Mouse (Mus musculus) CD4-positive, CD25-positive, alpha-beta regulatory T cell, adult 4 months (primary cell): ENCODE data around the gene Atxn1. TPM values are rescaled to one million over a fixed set of nuclear protein-coding genes. Genes with fewer than 3 reads are reported as not detected.
A peak's percentile ranks its signal among the peaks of the same experiment; 100 is the strongest.

Experiments
- ATAC-seq: one replicate; pipeline ENCODE4 v1.8.0; 2017
- polyA plus RNA-seq, 2 experiments: library from polyadenylated mRNA; unstranded; fragments of 100-300 nt; shearing (Covaris generic); gene quantifications; one replicate each; pipeline ENCODE4 v1.2.1; 2017

Atxn1 gene
- polyA plus RNA-seq, 2 experiments from 2014 or later, result 26.0 to 31.6 TPM

DNA sequence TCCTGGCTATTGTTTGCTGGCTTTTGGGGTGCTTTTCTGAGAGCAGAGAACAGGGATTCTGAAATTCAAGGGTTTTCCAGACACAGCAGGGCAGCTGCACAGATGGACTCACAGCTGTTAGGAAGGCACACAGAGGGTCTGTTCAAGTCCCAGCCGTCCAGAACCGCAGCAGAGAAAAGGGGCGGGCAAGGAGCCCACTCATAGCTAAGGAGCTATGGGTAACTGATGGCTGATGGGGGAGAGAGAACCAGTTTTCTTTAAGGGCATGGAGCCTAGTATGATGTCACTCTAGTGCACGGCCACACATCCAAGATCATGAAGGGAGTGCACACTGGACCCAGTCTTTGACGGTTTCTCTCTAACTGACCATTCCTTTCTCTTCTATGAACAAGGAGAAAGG is 200.5 kb downstream of the Atxn1 start:
- ATAC-seq, result no peak

DNA sequence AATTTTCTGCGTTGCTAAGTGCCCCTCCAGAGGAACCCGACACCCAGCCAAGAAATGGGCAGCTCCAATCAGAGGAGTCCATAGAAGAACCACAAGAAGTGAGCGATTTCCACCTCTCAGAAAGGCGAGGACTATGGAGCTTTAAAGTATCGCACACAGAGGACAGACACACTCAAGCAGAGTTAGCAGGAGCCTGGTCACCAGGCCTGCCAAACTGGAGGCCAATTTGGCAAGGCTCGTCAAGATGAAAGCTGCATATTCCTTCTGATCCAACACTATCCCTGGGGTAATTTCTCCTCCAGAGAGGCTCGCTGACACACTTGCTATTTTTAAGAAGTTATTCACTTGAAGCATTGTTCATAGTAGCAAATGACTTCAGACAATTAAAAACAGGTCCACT is 202.5 kb downstream of the Atxn1 start:
- ATAC-seq, result no peak

DNA sequence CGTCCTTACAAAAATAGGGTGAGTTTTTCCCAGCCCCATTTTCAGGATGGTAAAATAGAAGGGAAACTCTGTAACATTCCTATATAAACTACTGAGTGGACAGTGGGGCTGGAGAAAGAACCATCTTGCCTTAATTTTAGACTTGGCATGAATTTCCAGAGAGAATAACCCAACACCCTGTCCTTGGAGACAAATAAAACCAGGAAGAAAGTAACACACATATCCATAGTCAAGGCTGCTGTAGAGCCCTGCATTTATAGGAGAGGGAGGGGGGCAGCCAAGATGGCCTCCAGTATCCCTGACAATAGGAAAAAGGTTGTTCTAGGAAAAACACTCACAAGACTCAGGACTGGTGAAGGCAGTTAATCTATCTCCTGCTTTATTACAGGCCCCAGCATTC is 210.3 kb downstream of the Atxn1 start:
- no peak for ATAC-seq

DNA sequence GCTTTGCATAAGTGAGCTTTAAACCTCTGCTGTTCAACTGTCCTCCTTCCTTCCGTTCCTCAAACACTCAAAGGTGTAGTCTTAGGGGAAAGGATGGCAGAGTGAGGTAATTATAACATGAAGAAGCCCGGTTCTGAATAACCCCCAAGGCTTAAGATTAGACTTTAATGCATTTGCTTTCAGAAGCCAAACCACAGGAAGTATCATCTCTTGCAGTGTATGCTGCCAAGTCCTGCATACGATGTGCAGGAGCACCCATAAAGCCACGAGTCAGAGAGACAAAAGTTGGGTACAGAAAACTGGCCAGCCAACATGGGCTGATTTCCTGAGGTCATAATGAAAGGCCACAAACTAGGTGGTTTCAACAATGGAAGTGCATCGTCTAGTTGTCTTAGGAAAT is 212.3 kb downstream of the Atxn1 start:
- ATAC-seq, result peak; percentile 61

DNA sequence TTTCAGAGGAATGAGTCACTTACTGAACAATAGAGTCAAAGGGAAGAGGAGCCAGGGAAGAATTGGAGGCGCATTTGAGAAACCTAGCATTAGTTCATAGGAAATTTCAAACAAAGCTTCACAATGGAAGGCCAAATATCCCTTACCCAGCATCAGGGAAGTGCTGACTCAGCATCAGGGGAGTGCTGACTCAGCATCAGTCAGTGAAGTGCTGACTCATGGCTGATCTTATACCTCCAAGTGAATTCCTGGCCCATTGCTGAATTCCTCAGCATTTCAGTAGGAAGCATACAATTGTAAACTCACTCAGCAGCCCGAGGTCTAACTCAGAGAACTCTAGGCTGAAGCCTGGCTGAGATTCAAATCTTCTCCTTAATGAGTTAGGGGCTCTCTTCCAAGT is 213.6 kb downstream of the Atxn1 start:
- ATAC-seq, result no peak

DNA sequence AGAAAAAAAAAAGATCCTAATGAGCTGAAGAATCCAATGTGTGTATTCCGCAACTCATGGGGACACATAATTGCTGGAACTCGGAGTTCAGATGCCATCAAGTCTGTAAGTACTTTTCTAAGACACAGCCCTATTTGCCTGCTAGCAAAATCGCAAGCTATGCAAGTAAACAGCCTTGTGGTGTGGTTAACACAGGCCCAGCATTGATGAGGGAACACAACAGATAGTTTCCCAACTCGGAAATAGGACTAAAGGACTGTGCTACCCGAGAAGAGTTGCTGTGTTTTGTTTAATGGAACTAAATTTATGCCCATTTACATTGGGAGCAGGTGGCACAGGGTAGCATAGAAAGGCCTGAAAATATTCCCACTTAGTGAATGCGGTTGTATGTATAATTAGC is 214.2 kb downstream of the Atxn1 start:
- ATAC-seq, result no peak

DNA sequence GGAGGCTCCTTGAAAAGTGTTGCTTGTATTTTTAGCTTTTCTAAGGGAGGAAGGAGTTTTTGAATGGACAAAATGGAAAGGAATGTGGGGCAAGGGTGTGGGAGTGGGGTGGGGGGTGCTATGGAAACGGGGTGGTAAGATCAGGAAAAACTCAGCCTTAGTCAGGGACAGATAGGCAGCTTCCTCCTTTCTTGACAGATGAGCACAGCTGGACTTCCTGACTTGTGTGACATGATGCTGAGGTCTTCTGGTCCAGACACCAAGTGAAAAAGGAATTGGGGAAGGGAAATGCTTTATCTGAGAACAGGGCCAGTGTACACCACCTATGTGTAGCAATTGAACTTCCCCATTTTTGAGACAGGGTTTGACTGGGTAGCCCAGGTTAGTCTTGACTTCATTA is 214.9 kb downstream of the Atxn1 start:
- ATAC-seq, result no peak

DNA sequence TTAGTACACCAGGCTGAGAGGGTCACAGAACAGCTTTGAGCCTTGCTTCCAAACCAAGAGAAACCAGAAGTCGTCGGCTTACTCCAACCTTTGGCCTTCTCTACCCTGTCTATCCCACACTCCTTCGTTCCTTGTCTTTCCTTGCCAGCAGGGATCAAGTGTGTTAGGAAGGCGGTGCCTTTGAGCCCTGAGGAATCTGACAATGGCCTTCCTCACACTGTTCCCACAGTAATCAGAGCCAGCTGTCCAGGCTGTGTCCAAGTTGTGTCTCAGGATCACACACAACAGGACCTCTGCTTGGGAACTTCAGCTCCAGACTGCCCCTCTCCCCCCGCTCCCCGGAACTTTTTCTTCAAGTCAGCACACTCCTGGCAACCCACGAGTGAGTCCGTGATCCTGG is 215.6 kb downstream of the Atxn1 start:
- ATAC-seq, result no peak

DNA sequence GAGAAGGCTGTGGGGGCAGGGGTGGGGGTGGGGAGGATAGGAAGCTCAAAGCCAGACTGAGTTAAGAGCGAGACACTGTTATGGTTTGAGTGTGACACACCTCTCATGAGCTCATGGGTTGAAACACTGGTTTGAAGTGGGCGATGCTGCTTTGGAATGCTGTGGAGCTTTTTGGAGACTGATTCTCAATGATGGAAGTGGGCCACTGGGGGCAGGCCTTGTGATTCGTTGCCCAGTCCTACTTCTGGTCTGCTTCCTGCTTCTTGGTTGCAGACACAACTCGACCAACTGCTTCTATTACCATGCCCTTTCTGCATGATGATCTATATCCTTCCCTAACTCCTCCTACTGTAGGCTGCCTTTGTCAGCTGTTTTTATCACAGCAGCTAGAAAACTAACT is 216.1 kb downstream of the Atxn1 start:
- no peak for ATAC-seq

DNA sequence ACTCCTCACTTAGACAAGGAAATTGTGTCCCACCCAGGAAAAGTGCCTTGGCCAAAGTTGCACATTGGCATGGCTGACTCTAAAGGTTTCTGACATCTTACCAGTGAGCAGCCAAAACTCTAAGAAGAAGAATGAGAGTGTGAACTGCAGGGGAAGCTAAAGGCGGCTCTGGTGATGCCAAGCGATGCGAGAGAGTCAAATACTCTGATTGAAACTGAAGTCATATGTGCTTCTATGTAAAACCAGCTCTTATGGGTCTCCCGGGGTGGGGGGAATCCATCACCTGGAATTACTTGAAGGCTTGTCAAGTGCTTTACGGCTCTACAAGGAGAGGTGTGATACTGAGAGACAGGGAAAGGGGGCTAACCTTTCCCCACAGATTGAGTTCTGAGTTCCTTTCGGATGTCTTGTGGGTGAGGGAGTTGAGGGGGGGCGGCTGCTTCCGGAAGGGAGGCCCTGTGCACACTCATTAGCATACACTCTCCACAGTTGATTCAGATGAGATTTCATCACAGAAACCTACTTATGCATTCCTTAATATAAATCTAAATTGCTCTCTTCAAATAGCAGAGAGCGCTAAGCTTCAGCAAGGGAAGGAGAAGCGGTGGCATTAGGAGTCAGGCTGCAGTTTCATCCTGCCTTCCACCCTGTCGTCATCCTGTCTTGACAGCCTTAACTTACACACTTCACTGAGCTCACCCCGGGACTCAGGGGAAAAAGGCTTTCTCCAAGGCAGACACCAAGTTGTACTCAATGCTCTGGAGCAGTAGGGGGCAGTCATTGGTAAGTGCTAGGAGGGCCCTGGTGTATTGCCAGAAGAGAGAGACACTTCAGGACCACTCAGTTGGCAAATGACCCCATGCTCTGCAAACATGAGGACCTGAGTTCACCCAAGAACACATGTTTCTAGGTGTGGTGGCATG is 218.7 kb downstream of the Atxn1 start:
- no peak for ATAC-seq

DNA sequence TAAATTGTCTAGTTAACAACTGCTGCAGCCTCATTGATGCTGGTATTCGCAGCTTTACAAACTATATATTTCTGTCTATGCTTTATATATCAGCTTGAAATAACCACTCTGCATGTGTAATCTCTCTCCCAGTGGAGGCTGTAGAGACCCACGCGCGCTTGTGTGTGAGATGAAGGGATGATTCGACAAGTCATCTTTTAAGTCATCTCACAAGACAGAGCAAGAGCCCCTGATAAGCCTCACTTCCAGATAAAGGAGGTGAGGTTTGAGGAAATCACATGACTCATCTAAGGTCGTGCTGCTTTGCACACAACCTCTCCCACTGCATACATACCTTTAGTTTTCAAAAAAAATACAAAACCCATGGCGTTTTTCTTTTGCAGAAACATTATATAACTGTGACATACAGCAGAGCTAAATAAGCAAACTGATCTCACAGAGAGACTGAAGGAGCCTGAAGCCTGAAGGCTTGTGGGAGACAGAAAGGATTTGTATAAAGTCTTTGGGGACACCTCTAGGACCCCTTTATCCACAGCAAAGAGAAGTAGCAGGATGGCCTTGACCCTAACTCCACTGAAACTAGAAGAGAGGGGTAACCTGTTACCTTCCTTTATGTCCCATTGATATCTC is 219.9 kb downstream of the Atxn1 start:
- ATAC-seq, result no peak

DNA sequence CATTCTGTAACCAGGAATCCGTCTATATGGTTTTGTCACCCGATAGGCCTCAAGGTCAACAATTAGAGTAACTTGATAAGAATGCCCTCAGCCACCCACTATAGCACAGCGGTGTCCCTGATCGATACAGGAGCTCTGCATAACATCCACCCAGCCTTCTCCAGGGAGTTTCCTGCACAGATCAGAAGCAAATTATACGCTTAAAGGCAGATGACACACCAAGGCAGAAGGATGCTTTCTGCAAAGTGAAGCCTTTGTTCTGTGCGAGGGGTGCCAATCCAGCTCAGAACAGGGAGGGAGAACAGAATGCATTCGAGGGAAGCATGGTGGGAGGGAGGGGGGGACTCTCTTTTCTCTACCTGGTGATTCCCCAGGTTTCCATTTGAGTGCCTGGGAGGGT is 221.0 kb downstream of the Atxn1 start:
- no peak for ATAC-seq

DNA sequence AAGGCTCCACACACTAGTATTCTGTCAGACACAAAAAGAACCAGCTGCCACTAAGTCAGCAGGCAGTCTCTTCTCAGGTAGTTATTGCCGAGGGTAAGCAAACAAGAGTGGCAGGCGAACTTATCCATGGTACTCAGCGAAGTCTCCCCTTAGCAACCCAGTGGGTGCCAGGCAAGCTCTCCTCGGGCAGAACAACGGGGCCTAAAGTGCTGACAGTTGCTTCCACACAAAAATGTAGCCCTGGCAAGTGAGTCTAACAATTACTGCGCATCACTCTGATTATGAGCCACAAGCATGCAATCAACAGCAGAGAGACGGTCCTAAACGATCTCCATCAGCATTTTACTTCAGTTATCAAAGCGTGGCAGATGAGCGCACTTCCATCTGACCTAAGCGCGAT is 224.4 kb downstream of the Atxn1 start:
- ATAC-seq, result no peak

DNA sequence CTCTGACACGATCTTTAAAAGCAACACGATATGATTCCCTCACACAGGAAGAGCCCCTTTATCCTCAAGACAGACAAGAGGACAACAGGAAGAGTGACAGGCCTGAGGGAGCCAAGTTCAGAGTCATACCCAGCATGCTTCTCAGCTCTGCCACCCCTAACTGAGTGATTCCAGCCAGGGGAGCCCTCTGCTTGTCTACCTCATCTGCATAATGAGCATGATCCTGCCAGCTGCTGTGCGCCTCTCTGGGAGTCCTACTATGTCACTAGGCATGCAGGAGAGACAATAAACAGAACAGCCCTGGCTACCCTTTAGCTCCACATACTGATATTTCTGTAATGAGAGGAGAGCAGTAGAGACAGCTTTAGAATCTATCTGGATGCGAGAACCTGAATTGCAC is 228.6 kb downstream of the Atxn1 start:
- peak; percentile 38 for ATAC-seq

DNA sequence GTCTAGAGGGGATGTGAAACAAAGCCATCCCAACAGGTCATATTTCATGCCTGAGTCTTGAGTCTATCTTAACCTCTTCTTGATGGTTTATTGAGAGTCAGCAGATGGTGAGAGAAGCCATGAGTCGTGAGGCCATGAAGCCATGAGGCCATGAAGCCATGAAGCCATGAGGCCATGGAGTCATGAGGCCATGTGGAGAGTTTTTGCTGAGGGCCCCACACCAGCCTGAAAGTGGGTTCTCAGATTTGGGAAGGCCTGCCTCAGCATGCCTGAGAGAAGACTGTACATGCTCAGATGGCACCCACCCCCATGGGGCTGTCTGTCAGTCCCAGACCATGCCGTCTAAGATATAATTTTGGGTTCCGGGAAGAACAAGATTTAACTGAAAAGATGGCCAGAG is 229.0 kb downstream of the Atxn1 start:
- no peak for ATAC-seq

DNA sequence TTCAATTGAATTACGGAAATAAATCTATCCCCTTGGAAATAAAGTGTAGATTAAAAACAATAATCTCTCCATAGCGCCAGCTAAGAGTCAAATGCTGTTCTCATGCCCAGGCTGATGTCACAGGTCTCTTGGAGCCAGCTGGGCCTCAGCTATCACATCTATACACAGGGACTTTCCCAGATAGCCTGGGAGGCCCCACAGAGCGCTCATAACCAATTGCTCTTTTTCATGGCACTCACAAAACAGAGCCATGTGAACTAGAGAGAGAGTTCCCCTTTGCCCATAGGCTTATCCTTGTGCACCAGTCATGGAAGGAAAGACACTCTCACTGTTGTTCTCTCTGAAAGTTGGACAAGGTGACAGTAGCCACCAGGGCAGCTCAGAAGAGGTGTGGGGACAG is 230.3 kb downstream of the Atxn1 start:
- peak; percentile 87 for ATAC-seq

DNA sequence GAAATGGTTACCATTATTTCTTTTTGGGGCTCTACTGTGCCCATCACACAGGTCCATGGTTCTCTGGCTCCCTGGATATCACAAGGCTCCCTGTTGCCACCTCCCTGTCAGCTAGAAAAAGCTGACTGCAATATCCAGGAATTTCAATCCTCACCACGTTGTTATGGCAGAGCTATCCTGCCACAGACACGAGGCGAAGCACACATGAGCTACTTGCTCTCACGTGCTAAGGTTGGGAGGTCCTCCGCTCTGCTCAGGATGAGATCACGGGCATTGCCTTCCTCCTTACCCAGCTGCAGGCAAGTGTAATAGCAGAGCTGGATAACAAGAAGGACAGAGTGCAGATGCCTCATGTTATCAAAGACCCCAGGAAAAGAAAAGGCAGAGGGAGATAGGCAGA is 232.2 kb downstream of the Atxn1 start:
- ATAC-seq, result no peak

DNA sequence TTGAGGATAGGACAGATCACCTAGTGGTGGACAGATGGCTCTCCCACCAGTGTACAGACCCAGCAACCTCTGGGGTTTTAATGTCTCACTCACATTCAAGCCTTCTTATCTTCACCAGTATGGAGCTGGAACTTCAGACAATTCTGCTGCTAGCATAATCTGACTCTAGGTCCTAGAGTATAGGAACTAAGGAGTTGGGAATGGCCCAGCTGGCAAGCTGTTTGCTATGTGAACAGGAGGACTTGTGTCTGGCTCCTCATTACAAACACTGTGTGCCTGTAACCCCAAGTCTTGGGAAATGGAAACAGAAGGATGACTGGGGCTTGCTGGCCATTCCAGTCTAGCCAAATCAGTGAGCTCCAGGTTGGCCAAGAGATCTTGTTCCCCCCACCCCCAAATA is 237.9 kb downstream of the Atxn1 start:
- ATAC-seq, result no peak

DNA sequence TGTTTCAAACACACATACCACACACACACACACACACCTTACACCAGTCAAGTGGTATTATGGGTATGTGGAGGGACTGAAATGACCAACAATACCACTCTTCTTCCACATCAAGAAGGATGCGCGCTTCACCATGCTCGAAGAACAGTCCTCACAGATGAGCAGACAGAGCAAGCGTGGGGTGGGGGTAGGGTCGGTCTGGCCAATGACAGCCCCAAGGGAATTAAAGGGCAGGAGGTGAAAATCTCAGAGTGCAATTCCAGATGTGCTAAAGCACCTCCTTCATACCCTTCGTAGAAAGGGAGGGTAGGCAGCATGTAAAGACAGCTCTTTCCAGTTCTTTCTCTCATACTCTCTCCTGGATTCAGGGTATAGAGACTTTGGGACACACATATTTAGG is 238.6 kb downstream of the Atxn1 start:
- no peak for ATAC-seq

DNA sequence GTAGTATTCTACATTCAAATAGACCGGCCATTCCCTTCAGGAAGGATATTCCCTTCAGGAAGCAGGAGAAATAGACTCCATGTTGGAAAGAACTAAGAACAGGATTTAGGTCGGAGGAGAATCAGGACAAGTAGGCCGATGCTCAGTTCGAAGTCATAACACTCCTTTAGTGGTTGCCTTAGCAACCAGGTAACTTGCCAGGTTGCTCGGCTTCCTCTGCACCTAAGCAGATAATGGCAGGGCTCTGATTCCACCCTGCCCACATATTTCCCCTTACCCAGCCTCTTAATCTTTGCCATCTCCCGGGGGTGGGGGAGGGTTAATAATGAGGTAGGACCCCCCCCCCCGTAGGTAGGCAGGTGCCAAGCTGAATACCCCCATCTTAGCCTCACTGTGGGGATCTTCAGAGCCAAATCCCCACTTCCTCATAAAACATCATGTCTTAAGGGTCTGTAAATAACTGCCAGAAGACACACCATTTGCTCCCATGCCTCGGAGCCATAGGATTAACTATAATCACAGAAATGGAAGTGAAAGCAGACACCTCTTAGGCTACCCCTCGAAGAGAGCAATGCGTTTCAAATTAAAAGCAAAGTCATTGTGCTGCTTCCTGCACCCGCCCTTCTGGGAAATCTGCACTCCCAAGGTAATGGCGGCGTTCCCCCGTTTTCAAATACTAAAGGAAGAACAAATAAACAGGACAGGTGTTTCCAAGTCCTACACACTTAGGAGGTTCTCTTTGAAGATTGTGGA is 240.1 kb downstream of the Atxn1 start:
- ATAC-seq, result no peak

DNA sequence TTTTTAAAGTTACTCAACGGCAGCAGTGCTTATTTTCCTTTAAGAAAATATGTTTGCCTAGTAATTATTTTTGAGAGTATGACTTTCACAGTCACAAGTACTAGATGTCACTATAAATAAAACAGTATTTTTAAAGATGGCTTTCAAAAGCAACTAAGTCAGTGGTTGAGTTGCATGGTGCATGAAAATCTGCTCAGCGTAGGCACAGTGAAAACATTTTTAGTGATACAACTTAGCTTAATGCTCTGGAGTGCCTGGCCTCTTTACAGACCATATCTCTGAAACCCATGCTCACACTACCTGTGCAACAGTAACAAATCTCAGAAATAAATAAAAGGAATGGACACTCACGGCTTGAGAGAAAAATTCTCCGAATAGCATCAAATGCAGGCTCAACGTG is 241.9 kb downstream of the Atxn1 start:
- no peak for ATAC-seq

DNA sequence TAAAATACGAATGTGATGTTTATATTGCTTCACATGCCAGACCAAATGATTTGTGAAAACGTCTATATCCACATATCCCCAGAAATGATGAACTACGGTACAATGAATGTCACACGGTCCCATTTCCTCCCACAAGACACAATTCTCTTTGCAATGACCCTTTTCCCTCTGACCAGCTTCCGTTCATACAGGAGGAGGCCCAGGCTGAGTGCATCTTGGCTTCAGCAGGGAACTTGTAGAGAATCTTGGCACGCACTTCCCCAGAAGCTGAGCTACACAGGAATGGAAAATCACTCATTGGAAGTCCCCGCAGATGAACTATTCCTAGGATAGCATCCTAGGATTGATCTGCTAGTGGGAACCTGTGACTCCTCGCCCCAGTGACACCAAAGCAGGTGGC is 243.2 kb downstream of the Atxn1 start:
- no peak for ATAC-seq

DNA sequence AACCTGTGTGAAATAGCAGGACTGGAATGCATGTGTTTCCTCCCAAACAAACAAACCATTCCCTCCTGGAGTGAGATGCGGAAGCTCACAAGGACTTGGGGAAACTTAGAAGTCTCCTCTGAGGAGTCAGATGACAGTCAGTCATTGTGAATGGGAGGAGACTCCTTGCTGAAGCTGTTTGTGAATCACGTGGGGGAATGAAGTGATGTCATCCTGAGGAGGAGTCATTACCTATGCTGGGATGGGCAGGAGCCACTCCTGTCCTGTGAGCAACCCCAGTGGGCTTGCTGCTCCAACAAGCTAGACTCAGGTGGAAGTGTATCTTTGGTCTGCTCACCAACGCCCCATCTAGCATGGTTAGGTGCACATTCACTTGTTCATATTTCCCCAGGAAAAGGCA is 246.0 kb downstream of the Atxn1 start:
- no peak for ATAC-seq
